Mouse (Mus musculus) thymus, postnatal 36 days (tissue): ENCODE data around the gene Plk5.

ENCODE experiments used
- DNase-seq, 2 experiments: peaks; one replicate each; pipeline ENCODE4 v3.0.0; 2022; ENCODE audit warnings: mixed read lengths in 2 of 2

The Plk5 gene

DNA sequence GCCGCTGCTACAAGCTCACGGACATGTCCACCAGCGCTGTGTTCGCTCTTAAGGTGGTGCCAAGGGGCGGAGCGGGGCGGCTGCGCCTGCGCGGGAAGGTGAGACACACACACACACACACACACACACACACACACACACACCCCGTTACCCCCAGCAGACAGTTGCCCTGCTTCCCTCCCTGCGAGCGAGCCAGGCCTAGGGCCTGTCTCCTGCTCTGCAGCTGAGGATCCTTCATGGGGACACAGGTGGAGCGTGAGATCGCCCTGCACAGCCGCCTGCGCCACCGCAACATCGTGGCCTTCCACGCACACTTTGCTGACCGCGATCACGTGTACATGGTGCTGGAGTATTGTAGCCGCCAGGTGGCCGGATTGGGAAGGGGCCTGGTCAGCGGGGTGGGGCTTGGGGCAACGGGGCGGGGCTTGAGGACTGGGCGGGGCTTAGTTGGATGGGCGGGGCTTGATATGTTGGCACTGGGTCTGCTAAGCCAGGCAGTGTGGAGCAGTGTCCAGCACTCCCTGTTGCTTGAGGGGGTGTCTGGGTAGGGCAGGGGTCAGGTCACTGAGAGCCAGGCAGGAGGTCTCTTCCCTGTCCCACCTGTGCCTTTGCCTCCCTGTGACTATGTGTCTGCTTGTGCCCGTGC, 1.9 kb downstream of the Plk5 start:
- DNase-seq: no peak

DNA sequence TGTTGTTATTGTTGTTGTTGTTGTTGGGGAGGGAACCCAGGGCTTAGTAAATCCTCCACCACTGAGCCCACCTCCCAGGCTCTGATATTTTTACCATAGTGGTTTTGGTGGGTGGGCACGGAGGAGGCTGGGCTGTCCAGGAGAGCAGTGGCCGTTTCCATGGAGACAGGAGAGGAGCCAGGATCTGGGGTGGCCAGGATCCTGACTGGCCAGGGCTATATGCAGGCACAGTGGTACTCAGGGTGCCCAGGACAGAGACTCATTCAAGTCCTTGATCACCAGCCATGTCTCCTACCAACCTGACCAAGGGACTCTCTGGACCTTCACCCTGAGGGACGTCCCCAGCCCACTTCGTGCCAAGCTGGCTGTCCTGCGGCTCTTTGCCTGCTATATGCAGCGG, 7.5 kb downstream of the Plk5 start:
- DNase-seq: no peak

DNA sequence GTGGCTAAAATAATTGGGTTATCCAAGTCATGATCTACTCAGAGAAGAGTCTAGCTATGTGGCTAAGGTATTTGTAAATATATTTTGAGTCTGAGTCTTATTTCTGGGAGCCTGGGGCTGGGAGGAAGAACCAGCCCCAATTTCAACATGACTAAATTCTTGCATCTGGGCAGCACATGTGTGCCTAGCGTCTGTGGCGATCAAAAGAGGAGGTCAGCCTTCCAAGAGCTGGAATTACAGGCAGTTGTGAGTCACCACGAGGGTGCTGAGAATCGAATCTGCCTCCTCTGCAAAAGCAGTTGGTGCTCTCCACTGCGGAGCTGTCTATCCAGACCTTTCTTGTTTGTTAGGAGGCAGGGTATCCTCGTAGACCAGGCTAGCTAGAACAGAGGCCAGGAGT, 9.5 kb downstream of the Plk5 start:
- DNase-seq: no peak

DNA sequence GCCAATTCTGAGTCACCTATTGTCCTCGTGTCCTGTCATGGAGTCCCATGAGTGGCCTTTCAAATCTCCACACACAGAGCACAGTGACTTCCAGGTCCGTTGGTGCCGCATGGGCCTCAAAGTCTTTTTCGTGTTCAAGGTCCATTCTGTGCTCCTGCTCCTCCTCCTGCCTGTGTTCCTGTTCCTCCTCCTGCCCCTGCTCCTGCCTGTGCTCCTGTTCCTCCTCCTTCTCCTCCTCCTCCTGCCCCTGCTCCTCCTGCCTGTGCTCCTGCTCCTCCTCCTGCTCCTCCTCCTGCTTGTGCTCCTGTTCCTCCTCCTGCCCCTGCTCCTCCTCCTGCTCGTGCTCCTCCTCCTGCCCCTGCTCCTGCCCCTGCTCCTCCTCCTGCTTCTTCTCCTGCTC, 11.7 kb downstream of the Plk5 start:
- DNase-seq: no peak

DNA sequence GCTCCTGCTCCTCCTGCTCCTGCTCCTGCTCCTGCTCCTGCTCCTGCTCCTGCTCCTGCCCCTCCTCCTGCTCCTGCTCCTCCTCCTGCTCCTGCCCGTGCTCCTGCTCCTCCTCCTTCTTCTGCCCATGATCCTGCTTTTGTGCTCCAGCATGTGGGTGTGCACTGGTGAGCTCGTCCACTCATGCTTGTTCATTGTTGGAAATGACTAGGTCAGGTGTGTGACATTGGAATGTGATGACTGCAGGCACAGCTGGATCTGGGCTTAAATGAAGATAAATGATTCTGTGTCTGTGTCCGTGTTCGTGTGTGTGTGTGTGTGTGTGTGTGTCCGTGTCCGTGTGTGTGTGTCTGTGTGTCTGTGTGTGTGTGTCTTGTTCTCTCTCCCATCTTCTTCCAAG, 12.1 kb downstream of the Plk5 start:
- no peak for DNase-seq

DNA sequence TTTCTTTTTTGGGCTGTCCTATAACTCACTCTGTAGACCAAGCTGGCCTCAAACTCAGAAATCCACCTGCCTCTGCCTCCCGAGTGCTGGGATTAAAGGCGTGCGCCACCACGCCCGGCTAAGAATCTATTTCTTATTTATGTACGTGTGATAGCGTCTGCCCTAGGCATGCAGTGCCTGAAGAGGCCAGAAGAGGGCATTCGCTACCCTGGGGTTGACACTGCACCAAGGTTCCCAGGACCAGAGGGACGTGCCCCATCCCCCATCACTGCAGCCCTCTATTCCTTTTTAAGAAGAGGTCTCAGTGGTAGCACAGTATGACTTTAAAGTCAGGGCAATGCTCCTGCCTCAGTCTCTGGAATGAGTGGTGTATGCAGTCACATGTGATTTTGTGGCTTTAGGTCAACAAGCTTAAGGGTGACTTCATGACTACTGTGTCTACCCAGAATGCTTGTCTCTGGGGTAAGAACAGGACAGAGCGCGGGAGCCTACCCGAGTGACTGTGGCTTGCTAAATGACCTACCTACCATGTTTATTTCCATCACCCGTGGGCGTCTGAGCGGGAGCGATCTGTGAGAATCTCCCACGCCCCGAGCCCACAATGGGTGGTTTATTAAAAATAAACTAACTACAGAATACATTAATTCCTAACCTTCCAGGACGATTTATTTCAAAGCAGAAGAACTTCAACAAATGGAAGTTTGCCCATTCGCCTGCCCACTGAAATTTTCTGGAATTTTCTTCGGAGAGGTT, 13.9 kb downstream of the Plk5 start:
- DNase-seq: peak in 1 of 2 experiments; percentile 41

DNA sequence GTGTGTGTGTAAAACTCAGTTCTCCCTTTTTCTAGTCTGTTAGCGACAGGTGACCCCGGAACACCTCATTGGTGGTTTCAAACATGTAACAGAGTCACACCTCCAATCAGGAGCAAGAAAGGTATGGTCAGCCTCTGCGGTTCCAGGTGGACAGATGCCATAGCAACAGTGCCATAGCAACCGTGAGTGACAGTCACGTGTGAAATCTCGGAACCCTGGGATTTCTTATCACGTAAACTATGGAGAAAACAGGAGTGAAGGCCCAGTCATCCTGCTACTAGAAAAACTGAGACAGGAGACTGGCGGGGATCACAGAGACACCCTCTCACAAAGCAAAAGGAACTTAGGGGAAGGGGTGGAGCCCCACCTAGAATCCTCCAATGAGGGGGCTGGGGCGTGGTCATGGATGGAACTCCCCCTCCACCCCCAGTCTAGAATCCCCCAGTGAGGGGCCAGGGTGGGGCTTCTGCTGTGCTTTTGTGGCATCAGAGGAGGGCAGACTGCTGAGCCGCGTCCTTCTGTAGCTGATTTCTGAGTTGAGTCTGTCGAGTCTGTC, 15.2 kb downstream of the Plk5 start:
- DNase-seq: peak; percentile 69 to 82

DNA sequence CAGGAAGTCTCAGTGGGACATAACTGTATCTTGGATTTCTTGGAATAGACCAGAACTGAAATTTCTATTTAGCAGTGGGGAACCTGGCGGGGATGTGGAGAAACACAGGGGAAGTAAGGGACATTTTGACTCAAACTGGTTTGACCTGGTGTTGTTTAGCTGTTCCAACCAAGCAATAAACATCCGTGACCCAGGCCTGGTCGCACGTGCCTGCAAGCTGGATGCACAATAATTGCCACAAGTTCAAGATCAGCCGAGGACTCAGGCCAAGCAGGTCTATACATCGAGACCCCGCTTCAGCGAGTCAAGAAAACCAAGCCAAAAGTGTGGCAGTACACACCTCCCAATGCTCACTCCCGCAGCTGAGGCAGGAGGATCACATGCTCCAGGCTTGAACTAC, 15.7 kb downstream of the Plk5 start:
- no peak for DNase-seq

DNA sequence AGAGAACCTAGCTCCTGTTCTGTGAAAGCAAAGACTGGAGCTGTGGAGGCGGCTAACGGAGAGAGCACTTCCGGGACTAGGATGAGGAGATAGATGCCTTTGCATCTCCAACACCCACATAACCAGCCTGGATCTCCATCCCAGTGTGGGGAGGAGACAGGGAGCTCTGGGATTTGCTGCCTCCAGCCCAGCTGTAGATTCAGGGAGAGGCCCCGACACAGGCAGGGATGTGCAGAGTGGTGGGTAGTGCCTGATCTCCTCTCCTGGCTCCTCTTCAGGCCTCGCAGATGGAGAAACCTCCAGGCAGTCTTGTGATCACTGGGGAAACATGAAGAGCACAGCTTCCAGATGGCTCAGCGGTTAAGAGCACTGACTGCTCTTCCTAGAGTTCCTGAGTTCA, 16.4 kb downstream of the Plk5 start:
- no peak for DNase-seq

DNA sequence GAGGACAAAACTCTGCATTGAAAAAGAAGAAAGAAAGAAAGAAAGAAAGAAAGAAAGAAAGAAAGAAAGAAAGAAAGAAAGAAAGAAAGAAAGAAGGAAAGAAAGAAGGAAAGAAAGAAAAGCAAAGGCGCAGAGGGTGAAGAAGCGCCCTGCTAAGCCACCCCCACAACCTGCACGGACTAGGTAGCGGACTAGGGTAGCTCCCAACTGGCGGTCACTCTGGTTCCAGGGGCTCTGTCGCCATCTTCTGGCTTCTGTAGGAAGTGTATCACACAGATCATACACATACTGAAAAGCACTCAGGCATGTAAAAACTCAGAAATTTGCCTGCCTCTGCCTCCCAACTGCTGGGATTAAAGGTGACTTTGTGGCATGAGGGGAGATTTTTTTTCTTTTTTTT, 17.8 kb downstream of the Plk5 start:
- DNase-seq: peak; percentile 69 to 75

DNA sequence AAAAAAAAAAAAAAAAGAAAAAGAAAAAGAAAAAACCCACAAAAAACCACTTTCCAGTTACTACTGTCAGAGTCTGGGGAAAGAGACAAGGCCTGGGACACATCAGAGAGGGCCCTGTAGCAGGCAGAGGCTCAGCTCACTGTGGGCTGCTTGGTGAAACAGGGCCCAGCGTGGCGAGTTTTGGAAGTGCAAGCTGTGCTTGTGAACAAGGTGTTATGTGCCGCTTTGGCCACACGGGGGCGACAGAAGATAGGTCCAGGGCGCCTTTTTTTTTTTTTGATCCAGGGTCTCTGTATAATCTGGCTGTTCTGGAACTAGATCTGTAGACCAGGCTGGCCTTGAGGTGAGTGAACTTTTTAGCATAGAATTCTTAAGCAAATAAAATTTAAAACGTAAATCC, 19.9 kb downstream of the Plk5 start:
- peak; percentile 89 to 94 for DNase-seq

DNA sequence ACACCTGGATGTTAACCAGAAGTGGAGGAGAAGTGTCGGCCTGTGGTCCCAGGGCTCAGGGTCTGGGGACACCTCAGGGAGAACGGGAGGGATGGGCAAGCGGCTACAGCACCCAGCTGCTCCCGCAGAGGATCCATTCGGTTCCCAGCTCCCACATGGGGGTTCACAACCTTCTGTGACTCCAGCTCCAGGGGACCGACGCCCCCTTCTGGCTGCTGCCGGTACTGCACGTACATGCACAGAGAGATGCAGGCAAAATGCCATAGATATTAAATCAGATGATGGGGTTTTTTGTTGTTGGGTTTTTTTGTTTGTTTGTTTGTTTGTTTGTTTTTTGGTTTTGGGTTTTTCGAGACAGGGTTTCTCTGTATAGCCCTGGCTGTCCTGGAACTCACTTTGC, 21.5 kb downstream of the Plk5 start:
- DNase-seq: peak in 1 of 2 experiments; percentile 37

DNA sequence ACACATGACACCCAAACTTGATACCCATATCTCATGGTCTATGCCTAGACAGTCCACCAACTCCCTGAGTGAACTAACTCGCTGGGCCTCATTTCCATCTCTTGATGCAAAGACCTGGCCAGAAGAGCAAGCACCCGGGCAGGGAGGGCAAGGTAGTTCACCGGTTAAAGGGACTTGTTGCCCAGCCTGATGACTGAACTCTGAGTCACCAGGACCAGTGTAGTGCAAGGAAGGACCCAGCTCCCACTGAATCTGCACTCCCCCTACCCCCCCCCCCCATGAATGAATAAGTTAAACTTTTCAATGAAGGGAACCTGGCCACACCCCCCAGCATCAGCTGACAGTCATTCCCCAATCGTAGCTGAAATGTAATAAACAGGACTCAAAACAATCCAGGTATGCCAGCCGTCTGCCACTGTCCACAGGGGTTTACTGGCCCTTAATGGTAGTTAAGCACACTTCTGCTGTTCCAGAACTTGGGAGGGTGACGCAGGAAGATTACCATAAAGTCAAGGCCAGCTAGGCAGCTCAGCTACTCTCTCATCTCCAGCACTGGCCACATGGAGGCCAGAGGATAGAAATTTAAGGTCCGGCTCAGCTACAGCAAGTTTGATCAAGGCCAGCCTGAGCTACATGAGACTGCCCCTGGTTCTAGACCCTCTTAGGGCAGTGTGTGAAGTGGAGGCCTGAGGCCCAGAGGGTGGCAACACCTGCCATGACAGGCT, 26.5 kb downstream of the Plk5 start:
- no peak for DNase-seq

DNA sequence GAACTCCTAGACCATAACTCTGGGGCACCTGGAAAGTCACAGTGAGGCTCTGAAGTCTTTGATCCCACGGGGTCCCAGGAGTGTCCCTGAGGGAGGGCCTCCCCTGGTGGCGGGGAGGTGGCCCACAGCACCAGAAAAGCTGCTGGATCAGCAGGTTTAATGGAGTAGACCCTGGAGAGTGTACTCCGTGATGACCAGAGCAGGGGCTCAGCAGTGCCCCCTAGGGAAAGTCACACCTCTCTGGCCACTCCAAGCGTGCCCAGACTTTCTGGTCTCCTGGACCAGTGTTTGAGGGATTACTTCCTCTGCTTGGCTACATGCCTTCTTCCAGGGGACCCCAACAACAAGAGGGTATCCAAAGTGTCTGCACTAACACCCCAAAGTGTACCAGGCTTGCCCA, 27.2 kb downstream of the Plk5 start:
- no peak for DNase-seq

DNA sequence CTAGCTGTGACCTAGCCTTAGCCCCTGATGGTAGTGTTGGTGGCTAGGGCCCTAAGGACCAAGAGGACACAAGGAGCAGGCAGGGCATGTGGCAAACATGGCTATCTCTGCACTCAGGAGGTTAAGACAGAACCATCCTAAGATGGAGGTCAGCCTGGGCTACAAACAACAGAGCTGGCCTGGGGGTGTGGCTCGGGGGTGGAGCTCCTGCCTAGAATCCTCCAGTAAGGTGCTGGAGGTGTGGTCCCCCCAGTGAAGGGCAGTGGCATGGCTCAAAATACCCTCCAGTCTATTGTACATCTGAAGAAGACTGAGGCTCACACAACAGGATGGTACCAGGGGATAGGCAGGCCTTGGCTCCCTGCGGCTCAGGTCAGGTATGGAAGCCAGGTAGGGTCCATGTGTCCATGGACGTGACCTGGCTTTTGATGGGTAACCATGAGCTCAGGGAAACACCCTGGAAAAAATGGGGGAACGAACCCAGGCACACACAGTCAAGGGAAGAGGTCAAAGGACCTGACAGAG, 27.9 kb downstream of the Plk5 start:
- DNase-seq: no peak

DNA sequence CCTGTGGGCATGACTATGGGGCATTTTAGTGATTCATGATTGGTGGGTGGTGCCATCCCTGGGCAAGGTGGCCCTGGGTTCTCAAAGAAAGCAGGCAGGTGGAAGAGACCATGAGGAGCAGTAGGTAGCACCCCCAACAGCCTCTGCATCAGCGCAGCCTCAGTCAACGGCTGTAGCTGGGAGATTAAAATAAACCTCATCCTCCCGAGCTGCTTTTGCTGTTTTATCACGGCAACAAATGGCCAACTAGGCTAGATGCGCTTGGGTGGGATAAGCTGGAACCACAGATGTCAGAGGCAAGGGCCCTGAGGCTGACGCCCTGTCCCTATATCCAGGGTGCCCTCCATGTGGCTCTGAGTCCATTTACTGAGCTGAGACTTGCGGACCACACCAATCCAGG, 28.4 kb downstream of the Plk5 start:
- no peak for DNase-seq

DNA sequence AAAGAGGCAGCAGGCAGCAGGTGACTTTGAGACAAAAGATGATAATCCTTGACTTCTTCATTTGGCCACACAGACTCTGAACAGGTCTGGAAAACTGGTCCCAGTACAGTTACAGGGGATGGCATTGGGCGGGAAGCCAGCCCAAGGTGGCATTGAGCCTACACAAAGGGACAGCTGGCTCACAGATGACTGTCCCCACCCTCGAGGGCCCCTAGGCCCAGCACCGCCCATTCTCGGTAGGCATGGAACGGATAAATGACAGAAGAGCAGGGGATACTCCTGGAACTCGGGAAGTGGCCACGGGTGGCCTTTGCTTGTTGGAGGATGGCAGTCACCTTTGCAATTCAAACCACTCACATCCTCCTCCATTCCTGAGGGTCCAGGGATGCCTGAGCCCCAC, 29.1 kb downstream of the Plk5 start:
- DNase-seq: no peak

DNA sequence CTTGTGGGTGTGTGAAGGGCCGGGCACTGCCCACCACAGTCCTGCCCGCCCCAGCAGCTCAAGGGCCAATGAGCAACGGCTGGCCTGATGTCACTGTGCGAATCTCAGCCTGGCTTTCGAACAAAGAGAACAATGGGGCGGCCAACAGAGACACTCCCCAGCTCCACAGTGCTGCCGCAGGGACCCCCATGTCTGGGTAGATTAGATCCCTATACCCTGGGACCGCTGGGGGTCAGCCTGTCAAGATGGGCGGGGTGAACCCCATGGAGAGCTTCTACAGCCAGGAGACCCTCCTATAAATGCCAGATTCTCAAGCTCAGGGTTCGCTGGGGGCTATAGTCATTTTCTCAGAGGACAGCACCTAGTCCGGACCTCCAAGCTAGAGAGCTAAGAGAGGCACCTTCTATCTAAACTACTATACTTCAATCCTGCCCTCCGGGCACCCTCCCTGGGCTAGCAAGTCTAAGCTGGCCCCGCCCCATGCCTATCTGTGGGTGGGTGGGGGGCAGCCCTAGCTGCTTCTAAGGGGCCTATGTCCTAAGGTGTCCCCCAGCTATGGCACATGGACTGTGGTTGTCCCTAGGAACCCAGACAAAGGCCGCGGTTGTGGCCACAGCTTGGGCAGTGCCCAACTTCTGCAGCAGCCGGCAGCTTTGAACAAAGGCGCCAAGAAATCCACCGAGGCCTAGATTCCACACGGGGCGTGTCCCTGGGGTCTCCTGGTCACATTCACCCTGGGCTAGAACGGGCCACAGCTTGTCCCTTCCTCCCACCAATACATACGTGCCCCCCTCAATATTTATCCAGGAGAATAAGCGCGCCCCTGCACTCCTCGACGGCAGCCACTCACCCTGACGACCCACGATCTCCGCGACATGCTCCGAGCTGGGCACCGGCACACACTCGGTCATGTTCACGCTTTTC, 29.8 kb downstream of the Plk5 start:
- peak in 1 of 2 experiments; percentile 25 for DNase-seq

DNA sequence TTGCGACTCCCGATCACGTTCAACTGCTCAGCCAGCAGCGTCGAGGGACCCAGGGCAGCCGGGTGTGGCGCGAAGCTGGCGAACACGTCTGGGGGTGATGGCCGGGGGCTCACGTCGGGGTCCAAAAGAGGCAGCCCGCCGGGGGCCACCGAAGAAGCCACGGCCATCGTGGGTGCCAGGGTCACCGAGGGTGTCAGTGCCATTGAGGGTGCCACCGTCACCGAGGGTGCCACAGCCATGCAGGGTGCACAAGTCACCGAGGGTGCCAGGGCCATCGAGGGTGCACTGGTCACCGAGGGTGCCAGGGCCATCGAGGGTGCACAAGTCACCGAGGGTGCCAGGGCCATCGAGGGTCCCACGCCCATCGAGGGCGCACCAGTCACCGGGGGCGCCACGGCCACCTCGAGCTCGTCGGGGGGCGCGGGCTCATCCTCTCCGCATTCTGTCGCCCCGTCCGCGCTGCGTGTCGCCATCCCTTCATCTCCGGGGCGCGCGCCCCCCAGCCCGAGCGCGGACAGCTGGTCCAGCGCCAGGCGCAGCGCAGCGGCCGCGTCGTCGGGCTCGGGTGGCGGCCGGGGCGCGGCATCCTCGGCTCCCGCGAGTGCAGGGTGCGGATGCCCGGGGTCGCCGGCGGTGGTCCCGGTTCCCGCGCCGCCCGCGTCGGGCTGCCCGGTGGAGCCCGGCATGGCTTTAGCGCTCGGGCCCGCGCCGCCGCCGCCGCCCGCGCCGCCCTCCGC, 30.6 kb downstream of the Plk5 start:
- DNase-seq: peak; percentile 22 to 54

DNA sequence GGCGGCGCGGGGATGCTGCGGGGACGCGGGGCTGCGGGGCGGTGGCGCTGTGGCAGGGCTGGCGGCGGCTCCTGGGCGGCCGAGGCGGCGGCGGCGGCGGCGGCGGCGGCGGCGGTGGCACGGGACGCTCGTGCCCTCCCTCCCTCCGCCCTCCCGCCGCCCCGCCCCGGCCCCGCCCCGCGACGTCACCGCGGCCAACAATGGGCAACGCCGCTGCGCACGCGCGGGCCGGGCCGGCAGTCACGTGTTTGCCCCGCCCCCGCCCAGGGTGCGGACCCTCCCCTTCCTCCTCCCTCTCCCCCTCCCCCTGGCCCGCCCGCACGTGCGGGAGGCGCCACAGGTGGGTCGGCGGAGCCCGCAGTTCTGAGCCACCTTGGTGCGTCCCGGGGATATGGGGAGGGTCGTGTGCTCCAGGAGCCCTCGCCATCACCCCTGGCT, 31.3 kb downstream of the Plk5 start, which contains the start of gene Mex3d:
Gene Mex3d, minus strand, starts transcription at position 138 of the 438 bp plus-strand sequence.
- DNase-seq: peak; percentile 90

DNA sequence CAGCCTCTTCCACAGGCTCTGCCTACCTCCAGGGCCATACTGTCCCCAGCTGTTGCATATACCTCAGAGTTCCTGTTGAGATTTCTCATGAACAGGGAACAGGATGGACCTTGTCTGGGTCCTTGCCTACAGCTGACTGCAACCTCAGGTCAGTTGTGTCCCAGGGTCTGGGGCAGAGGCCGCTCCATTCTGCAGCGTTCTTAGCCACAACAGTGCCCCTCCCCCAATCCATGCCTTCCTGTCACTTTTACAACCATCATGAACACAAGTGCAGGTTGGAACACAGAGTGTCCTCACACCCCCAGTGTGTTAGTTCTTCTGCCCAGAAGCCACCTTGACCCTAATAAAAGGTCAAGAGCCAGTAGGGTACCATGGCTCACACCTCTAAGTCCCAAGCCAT, 32.5 kb downstream of the Plk5 start:
- DNase-seq: no peak
